Mouse (Mus musculus): Measurements from ENCODE around the gene Foxp1.

- TF ChIP-seq CTCF (IDR thresholded peaks at IDR 0.05; ENCODE audit: borderline replicate concordance, control insufficient read depth, extremely low read depth, insufficient read depth, low read length, poor library complexity): no peak
- TF ChIP-seq POLR2A (IDR thresholded peaks at IDR 0.05; ENCODE audit: control insufficient read depth, extremely low read depth, insufficient read depth, low read length, poor library complexity): no peak
Measured at GRCm38 (mm10) chr6:99347836-99348235, 174.7 kb downstream of the Foxp1 start.
